Mouse (Mus musculus) G1E (cell line): ENCODE measurements around the gene Fam198b.

Experiments used
- CTCF ChIP-seq: IDR thresholded peaks from 2 replicates; pipeline ENCODE4 v1.5.1; 2012; ENCODE audit warnings: low read depth, low read length, inconsistent platforms, mixed read lengths
- GATA1 ChIP-seq: IDR thresholded peaks from 2 replicates; pipeline ENCODE4 v1.6.1; 2012; ENCODE audit warnings: borderline replicate concordance, low read length, inconsistent platforms, mixed read lengths

DNA sequence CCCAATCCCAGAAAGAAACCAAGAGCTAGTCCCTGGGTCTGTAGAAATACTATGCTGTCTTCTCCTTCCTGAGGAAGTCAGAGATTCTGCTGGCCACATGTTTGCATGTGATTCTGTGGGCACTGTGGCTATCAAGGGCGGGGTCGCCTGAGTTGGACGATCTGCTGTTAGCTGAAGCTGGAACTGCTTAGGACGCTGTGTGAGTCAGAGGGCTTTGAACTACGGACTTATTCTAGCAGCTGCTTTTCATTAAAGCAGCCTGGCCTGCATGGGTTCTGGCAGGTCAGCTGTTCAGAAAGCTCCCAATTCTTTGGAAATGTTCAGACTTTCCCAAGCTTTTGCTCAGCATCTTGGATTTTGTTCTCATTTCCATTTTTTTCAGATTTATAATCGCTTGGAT lies 51.9 kb downstream of the Fam198b start:
- TF ChIP-seq CTCF = no peak
- no peak for TF ChIP-seq GATA1
